Mouse (Mus musculus): ENCODE measurements around the gene Sesn3. TPM values are rescaled to one million over a fixed set of nuclear protein-coding genes. Genes with fewer than 3 reads are reported as not detected.

Gene Sesn3
- polyA plus RNA-seq, 1 experiment: 3.9 TPM

DNA sequence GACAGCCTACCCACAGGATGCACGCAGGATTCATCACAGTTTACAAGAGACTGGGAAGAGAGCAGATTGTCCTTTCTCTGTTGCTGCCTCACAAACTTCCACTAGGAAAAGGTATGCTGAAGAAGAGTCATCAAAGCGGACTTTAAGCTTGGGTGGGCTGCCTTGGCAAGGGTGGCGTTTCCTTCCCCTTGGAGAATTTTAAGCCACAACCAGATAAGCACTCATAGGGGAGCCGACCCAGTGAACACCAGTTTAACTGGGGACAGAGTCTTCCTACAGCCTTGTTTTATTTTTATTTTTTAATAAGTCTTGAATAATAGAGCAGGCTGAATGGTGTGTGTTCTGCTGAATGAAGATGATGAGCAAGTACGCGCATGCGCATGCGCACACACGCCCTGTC is 89.9 kb downstream of the Sesn3 start:
- peaks cover 92% of the 10 kb centered on the region for H3K4me1 ChIP-seq

DNA sequence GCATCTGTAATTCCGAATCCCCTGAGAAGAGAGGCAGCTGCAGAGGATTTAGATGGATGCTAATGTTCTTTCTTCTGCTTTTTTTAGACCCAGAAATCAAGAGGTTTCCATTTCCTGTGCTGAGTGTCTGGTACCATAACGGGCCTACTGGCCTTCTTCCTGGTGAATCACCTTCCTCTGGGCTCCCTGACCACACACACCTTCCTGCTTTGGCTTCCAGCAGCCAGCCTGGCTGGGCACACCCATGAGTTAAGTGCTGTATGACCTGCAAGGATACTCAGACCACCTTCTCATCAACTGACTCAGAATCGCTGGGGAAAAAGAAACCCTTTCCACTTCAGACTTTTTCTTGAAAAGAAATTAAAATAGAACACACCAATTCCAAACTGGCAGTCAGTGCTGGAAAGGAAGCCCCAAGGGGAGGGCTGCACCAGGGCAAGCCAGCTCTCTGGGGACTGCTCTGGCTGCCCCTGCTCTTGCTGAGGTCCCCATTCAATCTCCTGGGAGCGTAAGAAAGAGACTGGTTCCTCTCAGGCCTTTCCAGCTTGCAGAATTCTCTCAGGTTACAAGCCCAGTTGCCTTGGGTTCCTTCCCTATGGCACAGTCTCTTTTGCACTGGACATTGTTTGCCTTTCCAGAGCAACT is 90.7 kb downstream of the Sesn3 start:
- Histone ChIP-seq H3K4me3 (replicated peaks) (peak overlapping the region; percentile 79), H3K9me3 (peaks cover 8% of the 10 kb centered on the region), H3K36me3 (replicated peaks; ENCODE audit: low read length) (peaks cover 52% of the 10 kb centered on the region), H3K4me1 (peaks cover 93% of the 10 kb centered on the region), H3K27me3 (replicated peaks) (no peaks in the 10 kb centered on the region)
- no peak for TF ChIP-seq GATA1 (IDR thresholded peaks at IDR 0.05; ENCODE audit: borderline replicate concordance, low read length)
- TF ChIP-seq FLI1 (IDR thresholded peaks at IDR 0.05; ENCODE audit: low read length): no peak

More for the DNA sequence above, 89.9 kb downstream of the Sesn3 start:
- TF ChIP-seq FLI1 (IDR thresholded peaks at IDR 0.05; ENCODE audit: low read length) (no peak), GATA1 (IDR thresholded peaks at IDR 0.05; ENCODE audit: borderline replicate concordance, low read length) (no peak)
- H3K27me3 ChIP-seq (replicated peaks): no peaks in the 10 kb centered on the region
- peak overlapping the region; percentile 80 for H3K4me3 ChIP-seq (replicated peaks)
- H3K9me3 ChIP-seq: peaks cover 8% of the 10 kb centered on the region
- peaks cover 52% of the 10 kb centered on the region for H3K36me3 ChIP-seq (replicated peaks; ENCODE audit: low read length)

DNA sequence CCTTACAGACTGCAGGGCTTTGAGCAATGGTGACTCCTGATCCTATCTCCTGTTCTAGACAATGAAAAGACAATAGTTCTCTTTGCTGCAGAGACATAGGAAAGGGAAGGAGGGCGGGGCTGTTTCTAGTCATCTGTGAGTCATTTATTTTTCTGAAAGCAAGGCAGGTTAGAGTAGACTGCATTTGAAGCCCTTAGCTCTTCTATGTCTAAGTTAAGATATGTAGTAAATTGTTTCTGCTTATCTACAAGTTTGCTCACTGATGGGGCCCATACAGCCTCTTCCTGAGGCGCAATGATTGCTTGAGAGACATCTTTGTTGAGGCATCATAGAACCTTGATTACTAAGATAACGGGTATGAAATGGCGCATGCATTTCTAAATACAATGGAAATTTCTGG is 93.0 kb downstream of the Sesn3 start:
- no peak overlapping the region for H3K4me3 ChIP-seq (replicated peaks)
- peaks cover 96% of the 10 kb centered on the region for H3K4me1 ChIP-seq
- H3K9me3 ChIP-seq: peaks cover 8% of the 10 kb centered on the region
- no peak for TF ChIP-seq GATA1 (IDR thresholded peaks at IDR 0.05; ENCODE audit: borderline replicate concordance, low read length)
- TF ChIP-seq FLI1 (IDR thresholded peaks at IDR 0.05; ENCODE audit: low read length): no peak
- no peaks in the 10 kb centered on the region for H3K27me3 ChIP-seq (replicated peaks)
- H3K36me3 ChIP-seq (replicated peaks; ENCODE audit: low read length): peaks cover 42% of the 10 kb centered on the region

DNA sequence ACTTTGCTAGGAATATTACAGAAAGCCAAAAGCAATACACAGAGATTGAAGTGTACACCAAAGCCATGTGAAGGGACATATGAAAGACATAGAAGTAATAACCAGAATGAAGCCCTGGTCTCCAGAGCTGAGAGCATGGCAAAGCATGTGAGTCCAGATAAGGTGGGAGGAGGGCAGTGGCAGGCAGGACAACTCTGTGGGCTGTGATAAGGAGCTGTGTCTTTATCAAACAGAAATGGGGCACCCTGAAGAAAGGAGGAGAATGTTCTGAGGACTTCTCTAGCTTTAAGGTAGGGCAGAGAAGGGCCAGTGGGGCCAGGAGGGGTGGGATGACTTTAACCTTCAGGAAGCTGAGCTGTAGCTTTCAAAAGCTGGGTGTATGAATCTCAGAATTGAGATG is 94.4 kb downstream of the Sesn3 start:
- H3K27me3 ChIP-seq (replicated peaks): no peaks in the 10 kb centered on the region
- TF ChIP-seq GATA1 (IDR thresholded peaks at IDR 0.05; ENCODE audit: borderline replicate concordance, low read length): no peak
- no peak for TF ChIP-seq FLI1 (IDR thresholded peaks at IDR 0.05; ENCODE audit: low read length)
- peaks cover 42% of the 10 kb centered on the region for H3K36me3 ChIP-seq (replicated peaks; ENCODE audit: low read length)
- H3K4me1 ChIP-seq: peaks cover 96% of the 10 kb centered on the region
- H3K9me3 ChIP-seq: peaks cover 8% of the 10 kb centered on the region
- H3K4me3 ChIP-seq (replicated peaks): peak overlapping the region; percentile 30

DNA sequence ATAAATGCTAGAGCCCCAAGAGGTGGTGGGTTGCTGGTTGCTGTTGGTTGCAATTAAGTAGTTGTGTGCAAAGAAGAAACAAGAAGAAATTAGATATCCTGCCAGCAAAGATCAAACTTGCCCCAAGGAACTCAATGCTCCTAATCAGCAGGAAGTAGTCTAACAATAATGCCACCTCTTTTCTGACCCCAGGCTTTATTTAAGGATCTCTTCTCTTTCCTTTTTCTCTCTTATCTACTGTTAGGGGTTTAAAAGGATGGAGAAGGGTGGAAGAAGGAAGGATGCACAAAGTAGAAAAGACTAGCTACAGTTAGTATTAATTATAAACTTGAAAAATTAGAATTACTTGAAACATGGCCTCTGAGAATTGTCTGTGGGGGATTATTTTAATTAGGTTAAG is 97.6 kb downstream of the Sesn3 start:
- Histone ChIP-seq H3K27me3 (replicated peaks) (no peaks in the 10 kb centered on the region), H3K4me1 (peaks cover 96% of the 10 kb centered on the region), H3K9me3 (peaks cover 8% of the 10 kb centered on the region), H3K36me3 (replicated peaks; ENCODE audit: low read length) (peaks cover 59% of the 10 kb centered on the region), H3K4me3 (replicated peaks) (no peak overlapping the region)
- TF ChIP-seq GATA1 (IDR thresholded peaks at IDR 0.05; ENCODE audit: borderline replicate concordance, low read length) (no peak), FLI1 (IDR thresholded peaks at IDR 0.05; ENCODE audit: low read length) (no peak)

DNA sequence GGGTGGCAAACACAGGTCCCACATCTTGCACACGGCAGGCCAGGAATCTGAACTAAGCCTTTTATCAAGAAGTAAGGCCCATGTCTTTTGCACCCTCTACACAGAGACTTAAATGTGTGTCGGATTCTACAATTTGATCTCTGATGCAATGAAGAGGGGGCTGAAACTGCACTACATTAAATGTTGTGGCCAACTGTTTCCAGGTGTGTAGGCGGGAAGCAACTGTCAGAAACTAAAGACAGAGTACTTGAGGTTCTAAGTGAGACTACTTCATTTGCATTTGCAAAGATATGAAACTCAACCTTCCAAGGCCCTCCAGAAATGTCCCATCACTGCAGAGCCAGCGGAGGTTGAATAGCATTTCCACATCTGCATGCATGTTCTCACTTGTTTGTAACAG is 101.3 kb downstream of the Sesn3 start:
- H3K27me3 ChIP-seq (replicated peaks): no peaks in the 10 kb centered on the region
- H3K9me3 ChIP-seq: no peaks in the 10 kb centered on the region
- TF ChIP-seq FLI1 (IDR thresholded peaks at IDR 0.05; ENCODE audit: low read length): no peak
- TF ChIP-seq GATA1 (IDR thresholded peaks at IDR 0.05; ENCODE audit: borderline replicate concordance, low read length): no peak
- peaks cover 92% of the 10 kb centered on the region for H3K4me1 ChIP-seq
- peaks cover 37% of the 10 kb centered on the region for H3K36me3 ChIP-seq (replicated peaks; ENCODE audit: low read length)
- H3K4me3 ChIP-seq (replicated peaks): no peak overlapping the region

DNA sequence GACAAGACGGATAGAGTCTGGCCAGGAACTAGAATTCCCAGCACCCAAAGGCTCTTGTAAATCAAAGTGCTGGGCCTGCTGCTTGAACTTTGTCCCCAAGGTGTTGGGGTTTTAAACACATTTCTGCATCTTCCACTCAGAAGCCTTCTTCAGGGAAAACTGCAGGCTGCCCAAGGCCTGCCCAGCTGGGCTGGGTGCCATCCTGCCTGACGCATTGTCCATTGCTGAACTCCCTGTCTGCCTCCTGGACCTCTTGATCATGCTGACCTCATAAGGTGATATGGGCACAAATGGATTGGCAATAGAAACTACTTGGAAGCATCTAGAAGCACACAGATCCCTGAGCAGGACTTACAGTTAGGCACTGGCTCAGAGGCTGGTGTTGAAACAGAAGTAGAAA is 103.3 kb downstream of the Sesn3 start:
- no peaks in the 10 kb centered on the region for H3K9me3 ChIP-seq
- H3K27me3 ChIP-seq (replicated peaks): no peaks in the 10 kb centered on the region
- TF ChIP-seq GATA1 (IDR thresholded peaks at IDR 0.05; ENCODE audit: borderline replicate concordance, low read length) (no peak), FLI1 (IDR thresholded peaks at IDR 0.05; ENCODE audit: low read length) (no peak)
- H3K4me3 ChIP-seq (replicated peaks): peak overlapping the region; percentile 96
- peaks cover 90% of the 10 kb centered on the region for H3K4me1 ChIP-seq
- H3K36me3 ChIP-seq (replicated peaks; ENCODE audit: low read length): peaks cover 33% of the 10 kb centered on the region

DNA sequence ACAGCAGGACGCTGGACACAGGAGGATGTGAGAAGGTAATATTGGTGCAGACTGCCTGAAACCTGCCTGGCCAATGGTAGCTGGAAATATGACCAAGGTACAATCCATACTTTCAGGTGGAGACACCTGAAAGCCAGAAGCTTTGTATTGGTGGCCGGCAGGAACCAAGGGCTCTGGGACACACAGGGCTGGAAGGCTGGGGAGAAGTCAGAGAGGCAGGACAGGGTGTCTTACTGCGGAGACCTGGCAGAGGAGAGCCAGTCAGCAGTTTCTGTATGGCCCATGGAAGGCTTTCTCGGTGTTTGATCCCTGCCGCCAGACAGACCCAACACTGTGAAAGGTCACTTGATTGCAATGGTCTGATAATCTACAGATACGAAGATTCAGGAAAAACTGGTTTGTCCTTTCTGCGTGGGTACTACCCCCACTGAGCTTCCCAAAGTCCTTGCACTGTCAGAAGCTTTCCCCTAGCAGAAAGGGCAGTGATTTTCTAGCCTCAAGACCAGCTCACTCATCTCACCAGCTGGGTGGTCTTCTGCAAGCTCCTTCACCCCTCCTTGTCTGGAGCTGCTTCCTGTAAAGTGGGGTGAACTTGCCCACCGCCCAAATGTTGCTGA is 105.0 kb downstream of the Sesn3 start:
- peaks cover 26% of the 10 kb centered on the region for H3K36me3 ChIP-seq (replicated peaks; ENCODE audit: low read length)
- peaks cover 81% of the 10 kb centered on the region for H3K4me1 ChIP-seq
- H3K9me3 ChIP-seq: no peaks in the 10 kb centered on the region
- H3K4me3 ChIP-seq (replicated peaks): peak overlapping the region; percentile 96
- H3K27me3 ChIP-seq (replicated peaks): no peaks in the 10 kb centered on the region
- TF ChIP-seq GATA1 (IDR thresholded peaks at IDR 0.05; ENCODE audit: borderline replicate concordance, low read length): no peak
- no peak for TF ChIP-seq FLI1 (IDR thresholded peaks at IDR 0.05; ENCODE audit: low read length)

DNA sequence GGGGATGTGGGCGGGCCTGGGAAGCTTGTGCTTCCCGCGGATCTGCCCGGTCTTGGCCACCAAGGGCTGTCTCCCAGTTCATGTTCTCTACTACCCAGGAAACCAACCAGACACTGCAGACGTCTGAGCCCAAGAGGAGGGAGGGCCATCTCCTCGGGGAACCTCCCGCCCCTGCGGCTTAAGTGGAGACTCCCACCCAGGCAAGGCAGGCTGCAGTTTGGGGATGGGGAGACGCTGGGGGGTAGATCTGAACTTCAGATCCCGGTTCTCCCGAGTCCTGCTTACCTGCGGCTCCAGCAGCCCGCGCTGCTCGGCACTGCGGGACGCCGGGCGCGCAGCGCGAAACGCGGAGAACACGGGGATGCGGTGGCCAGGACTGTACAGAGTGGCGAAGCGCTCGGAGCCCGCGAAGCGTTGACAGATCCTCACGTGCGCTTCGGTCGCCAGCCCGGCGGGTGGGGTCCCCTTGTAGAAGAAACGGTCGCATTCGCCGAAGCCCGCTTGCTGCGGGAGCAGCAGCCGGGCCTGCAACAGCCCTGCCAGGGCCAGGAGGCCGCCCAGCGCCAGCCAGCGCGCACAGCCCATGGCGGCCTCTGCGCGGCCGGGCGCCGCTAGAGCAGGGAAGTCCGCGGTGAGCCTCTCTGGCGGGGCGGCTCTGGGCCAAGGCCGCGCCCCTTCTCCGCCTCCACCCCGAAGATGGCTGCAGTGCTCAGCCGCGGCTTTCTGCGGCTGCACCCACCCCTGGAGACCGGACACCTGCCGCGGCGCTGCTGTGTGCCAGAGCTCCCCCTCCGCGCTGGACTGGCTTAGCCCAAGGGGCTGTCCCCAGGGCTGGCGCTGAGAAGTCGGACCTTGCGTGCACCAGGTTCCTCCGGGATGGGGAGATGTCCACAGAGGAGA is 105.8 kb downstream of the Sesn3 start:
- peaks cover 21% of the 10 kb centered on the region for H3K36me3 ChIP-seq (replicated peaks; ENCODE audit: low read length)
- H3K4me1 ChIP-seq: peaks cover 76% of the 10 kb centered on the region

More for the DNA sequence above, 105.8 kb downstream of the Sesn3 start:
- no peaks in the 10 kb centered on the region for H3K9me3 ChIP-seq
- peak overlapping the region; percentile 96 for H3K4me3 ChIP-seq (replicated peaks)
- H3K27me3 ChIP-seq (replicated peaks): no peaks in the 10 kb centered on the region
- no peak for TF ChIP-seq FLI1 (IDR thresholded peaks at IDR 0.05; ENCODE audit: low read length)
- TF ChIP-seq GATA1 (IDR thresholded peaks at IDR 0.05; ENCODE audit: borderline replicate concordance, low read length): no peak
